11 mouse cellular contexts compared by ENCODE assay signal in genomic region chr15:45180173-45180572, GRCm38 (mm10).
DNase-seq lines count a peak whose midpoint lies in the region; ATAC-seq and TF ChIP-seq lines count a peak whose summit lies in the region.
"Had no signal": no experiment of that assay in that cellular context is flagged by ENCODE, and none has a peak within 500 bp of the region (broad histone marks: within the 10 kb centered on the region; RNA-seq: fewer than 3 reads in every experiment).

No protein-coding gene starts in this region.

- H3K4me2 ChIP-seq in embryonic facial prominence, embryonic 14.5 days (ENCODE audit: low read depth, low read length): no peak overlapping the region
- H3K4me2 ChIP-seq: embryonic facial prominence, embryonic 15.5 days had no signal

- peaks cover 5% of the 10 kb centered on the region for H3K27me3 ChIP-seq in Patski
- H3K27me3 ChIP-seq in embryonic facial prominence, embryonic 14.5 days (replicated peaks; ENCODE audit: control insufficient read depth, insufficient read depth, low read length): no peaks in the 10 kb centered on the region
- H3K27me3 ChIP-seq: embryonic facial prominence, embryonic 15.5 days had no signal

- no peak for ATAC-seq in Patski
- ATAC-seq in embryonic facial prominence, embryonic 14.5 days (ENCODE audit: low read depth): no peak

- H3K9ac ChIP-seq in embryonic facial prominence, embryonic 14.5 days (ENCODE audit: low read depth, low read length): no peak overlapping the region
- H3K9ac ChIP-seq: embryonic facial prominence, embryonic 15.5 days had no signal

- CTCF ChIA-PET in Patski (lab: Charles Lee): no interaction called here

- in situ Hi-C loops in Patski (cut with MboI; ENCODE audit: low pct_unique_long_range_greater_than_20kb): no loop called here

- no peaks in the 10 kb centered on the region for H3K9me3 ChIP-seq in embryonic facial prominence, embryonic 14.5 days (ENCODE audit: control insufficient read depth, low read length)
- H3K9me3 ChIP-seq: embryonic facial prominence, embryonic 15.5 days had no signal

- DNase-seq in layer of hippocampus, adult 11-12 months (ENCODE audit: low spot score): peak; percentile 7
- DNase-seq in layer of hippocampus, postnatal 36 days: no peak
- DNase-seq in ES-CJ7 (ENCODE audit: low read depth, low spot score): peak; percentile 4
- DNase-seq in Patski (ENCODE audit: low read depth, low spot score): no peak
- DNase-seq in embryonic facial prominence, embryonic 14.5 days (ENCODE audit: low spot score): peak; percentile 8
- no peak for DNase-seq in frontal cortex, postnatal 10 days (ENCODE audit: low spot score in 2 of 2)
- DNase-seq in thymus, postnatal 36 days: no peak
- DNase-seq: gastrocnemius, adult 2 months; liver had no signal

- no peaks in the 10 kb centered on the region for H3K4me1 ChIP-seq in embryonic facial prominence, embryonic 14.5 days (ENCODE audit: control insufficient read depth, insufficient read depth, low read length)
- H3K4me1 ChIP-seq: embryonic facial prominence, embryonic 15.5 days had no signal

- POLR2A ChIA-PET in Patski (lab: Charles Lee): no interaction called here

- 56% methylated on average over 5 of the region's 5 CpGs for WGBS in embryonic facial prominence, embryonic 14.5 days

- no peak overlapping the region for H3K27ac ChIP-seq in embryonic facial prominence, embryonic 14.5 days (replicated peaks; ENCODE audit: low read depth, low read length)
- H3K27ac ChIP-seq: embryonic facial prominence, embryonic 15.5 days; gastrocnemius, adult 2 months; macrophage had no signal

- H3K4me3 ChIP-seq in embryonic facial prominence, embryonic 14.5 days (ENCODE audit: low read depth, low read length): no peak overlapping the region
- H3K4me3 ChIP-seq: embryonic facial prominence, embryonic 15.5 days; gastrocnemius, adult 2 months had no signal

- H3K36me3 ChIP-seq in embryonic facial prominence, embryonic 14.5 days (ENCODE audit: control insufficient read depth, insufficient read depth, low read length): no peaks in the 10 kb centered on the region
- H3K36me3 ChIP-seq: embryonic facial prominence, embryonic 15.5 days had no signal

- TF ChIP-seq CTCF in Patski (IDR thresholded peaks at IDR 0.05): peak; percentile 22

Comparison
In these comparisons a context has a peak if more than half of its experiments do, and no peak if none do; other contexts are left out.
1. DNase-seq: peak in layer of hippocampus, adult 11-12 months (single experiment), ES-CJ7 (single experiment) and embryonic facial prominence, embryonic 14.5 days (single experiment); none in layer of hippocampus, postnatal 36 days (0 of 2), Patski (single experiment), frontal cortex, postnatal 10 days (0 of 2) and thymus, postnatal 36 days (0 of 2).